Mouse (Mus musculus) megakaryocyte, embryonic 14.5 days (primary cell): ENCODE data around the gene Fnip1. TPM values are rescaled to one million over a fixed set of nuclear protein-coding genes. Genes with fewer than 3 reads are reported as not detected.
A peak's percentile ranks its signal among the peaks of the same experiment; 100 is the strongest.

Source experiments
- H3K27me3 ChIP-seq: replicated peaks from 2 replicates; pipeline ENCODE3; 2012; ENCODE audit warnings: inconsistent platforms
- H3K36me3 ChIP-seq: replicated peaks from 2 replicates; pipeline ENCODE3; 2012; ENCODE audit warnings: low read length, inconsistent platforms, mixed read lengths
- H3K4me1 ChIP-seq: 2 replicates; pipeline ENCODE4 v1.6.1; 2012; ENCODE audit warnings: inconsistent platforms
- H3K4me3 ChIP-seq: replicated peaks from 2 replicates; pipeline ENCODE3; 2012; ENCODE audit warnings: moderate library complexity, mild to moderate bottlenecking, inconsistent platforms
- H3K9me3 ChIP-seq: 2 replicates; pipeline ENCODE4 v1.6.1; 2012; ENCODE audit warnings: inconsistent platforms
- FLI1 ChIP-seq: IDR thresholded peaks from 2 replicates; pipeline ENCODE4 v1.6.1; 2012; ENCODE audit warnings: low read length, inconsistent platforms, mixed read lengths
- GATA1 ChIP-seq: IDR thresholded peaks from 3 replicates; pipeline ENCODE4 v1.6.1; 2012; ENCODE audit warnings: mixed read lengths, low read length, inconsistent platforms, borderline replicate concordance
- polyA plus RNA-seq: library from polyadenylated mRNA; stranded (reverse); fragments of >175 nt; gene quantifications from 2 replicates; pipeline ENCODE4 v1.2.3, GENCODE M21; 2012; ENCODE audit warnings: low replicate concordance; ENCODE audit not compliant: insufficient read depth

Fnip1 gene
- polyA plus RNA-seq, 1 experiment, result 0.35 TPM

- H3K36me3 ChIP-seq, result peaks cover 90% of the 10 kb centered on the region
- H3K4me1 ChIP-seq, result no peaks in the 10 kb centered on the region; the same call in 1 of the 2 replicates
- TF ChIP-seq GATA1 (no peak), FLI1 (no peak)
- H3K27me3 ChIP-seq, result no peaks in the 10 kb centered on the region
- no peak overlapping the region for H3K4me3 ChIP-seq
- no peaks in the 10 kb centered on the region for H3K9me3 ChIP-seq
These were observed 64.7 kb downstream of the Fnip1 start for GRCm38 (mm10) chr11:54502546-54503245.

GRCm38 (mm10) chr11:54513584-54513983, 75.6 kb downstream of the Fnip1 start:
- TF ChIP-seq FLI1, result no peak
- TF ChIP-seq GATA1, result no peak
- Histone ChIP-seq H3K9me3 (no peaks in the 10 kb centered on the region), H3K4me3 (no peak overlapping the region), H3K4me1 (no peaks in the 10 kb centered on the region; the same call in 1 of the 2 replicates), H3K27me3 (no peaks in the 10 kb centered on the region), H3K36me3 (peaks cover 61% of the 10 kb centered on the region)

GRCm38 (mm10) chr11:54521927-54522528, 84.0 kb downstream of the Fnip1 start:
- TF ChIP-seq GATA1 (no peak), FLI1 (no peak)
- peaks cover 46% of the 10 kb centered on the region for H3K4me1 ChIP-seq
- peak overlapping the region; percentile 95 for H3K4me3 ChIP-seq
- peaks cover 6% of the 10 kb centered on the region for H3K36me3 ChIP-seq
- H3K27me3 ChIP-seq, result no peaks in the 10 kb centered on the region
- no peaks in the 10 kb centered on the region for H3K9me3 ChIP-seq

GRCm38 (mm10) chr11:54522529-54523430, 84.8 kb downstream of the Fnip1 start, which contains the start of gene Rapgef6:
Gene Rapgef6, plus strand, starts transcription at chr11:54522847.
- H3K4me1 ChIP-seq, result peaks cover 54% of the 10 kb centered on the region
- H3K9me3 ChIP-seq, result no peaks in the 10 kb centered on the region
- H3K4me3 ChIP-seq, result peak within 1 kb of the TSS; percentile 95
- no peak for TF ChIP-seq GATA1
- TF ChIP-seq FLI1, result peak; percentile 98
- peaks cover 6% of the 10 kb centered on the region for H3K36me3 ChIP-seq
- H3K27me3 ChIP-seq, result no peaks in the 10 kb centered on the region

- no peak for TF ChIP-seq FLI1
- no peak for TF ChIP-seq GATA1
- Histone ChIP-seq H3K4me1 (peaks cover 60% of the 10 kb centered on the region), H3K4me3 (peak overlapping the region; percentile 95), H3K36me3 (peaks cover 3% of the 10 kb centered on the region), H3K27me3 (no peaks in the 10 kb centered on the region), H3K9me3 (no peaks in the 10 kb centered on the region)
These were observed 85.5 kb downstream of the Fnip1 start for GRCm38 (mm10) chr11:54523431-54524001.

- TF ChIP-seq GATA1 (no peak), FLI1 (no peak)
- peaks cover 82% of the 10 kb centered on the region for H3K4me1 ChIP-seq
These were observed 90.0 kb downstream of the Fnip1 start for GRCm38 (mm10) chr11:54528002-54528401.

GRCm38 (mm10) chr11:54530391-54530790, 92.4 kb downstream of the Fnip1 start:
- H3K4me3 ChIP-seq, result no peak overlapping the region
- H3K36me3 ChIP-seq, result peaks cover 13% of the 10 kb centered on the region
- no peaks in the 10 kb centered on the region for H3K27me3 ChIP-seq
- H3K9me3 ChIP-seq, result no peaks in the 10 kb centered on the region
- TF ChIP-seq FLI1, result no peak
- no peak for TF ChIP-seq GATA1
- H3K4me1 ChIP-seq, result peaks cover 89% of the 10 kb centered on the region

More at GRCm38 (mm10) chr11:54528002-54528401, 90.0 kb downstream of the Fnip1 start:
- peaks cover 13% of the 10 kb centered on the region for H3K36me3 ChIP-seq
- no peak overlapping the region for H3K4me3 ChIP-seq
- no peaks in the 10 kb centered on the region for H3K27me3 ChIP-seq
- no peaks in the 10 kb centered on the region for H3K9me3 ChIP-seq

- H3K9me3 ChIP-seq, result no peaks in the 10 kb centered on the region
- peaks cover 13% of the 10 kb centered on the region for H3K36me3 ChIP-seq
- H3K4me3 ChIP-seq, result no peak overlapping the region
- TF ChIP-seq GATA1 (no peak), FLI1 (no peak)
- peaks cover 89% of the 10 kb centered on the region for H3K4me1 ChIP-seq
- H3K27me3 ChIP-seq, result no peaks in the 10 kb centered on the region
These were observed 92.9 kb downstream of the Fnip1 start for GRCm38 (mm10) chr11:54530916-54531315.

GRCm38 (mm10) chr11:54533834-54534233, 95.8 kb downstream of the Fnip1 start:
- no peak for TF ChIP-seq FLI1
- no peak for TF ChIP-seq GATA1
- Histone ChIP-seq H3K27me3 (no peaks in the 10 kb centered on the region), H3K4me3 (no peak overlapping the region), H3K36me3 (peaks cover 13% of the 10 kb centered on the region), H3K9me3 (no peaks in the 10 kb centered on the region), H3K4me1 (peaks cover 77% of the 10 kb centered on the region)
